Comparison of ENCODE assay signal across 8 mouse cellular contexts in genomic region chr11:51619409-51620060, GRCm38 (mm10). TPM values are rescaled to one million over a fixed set of nuclear protein-coding genes. Genes with fewer than 3 reads are reported as not detected.
DNase-seq lines count a peak whose midpoint lies in the region; ATAC-seq lines count a peak whose summit lies in the region.

Gene Nhp2 (plus strand): TSS chr11:51619735.

- peak within 1 kb of the TSS; percentile 90 for H3K9ac ChIP-seq in heart, embryonic 13.5 days
- H3K9ac ChIP-seq in liver, embryonic 12.5 days, result peak within 1 kb of the TSS; percentile 79
- H3K9ac ChIP-seq in stomach, embryonic 15.5 days, result peak within 1 kb of the TSS; percentile 63

- peak within 1 kb of the TSS; percentile 90 for H3K4me2 ChIP-seq in heart, embryonic 13.5 days
- peak within 1 kb of the TSS; percentile 83 for H3K4me2 ChIP-seq in liver, embryonic 12.5 days
- H3K4me2 ChIP-seq in stomach, embryonic 15.5 days, result peak within 1 kb of the TSS; percentile 86

- H3K4me1 ChIP-seq in brown adipose tissue, adult 24 weeks (ENCODE audit: control insufficient read depth, insufficient read depth, insufficient read length, low read length), result peaks cover 2% of the 10 kb centered on the region
- peaks cover 38% of the 10 kb centered on the region for H3K4me1 ChIP-seq in heart, embryonic 13.5 days
- H3K4me1 ChIP-seq in liver, embryonic 12.5 days, result peaks cover 61% of the 10 kb centered on the region
- H3K4me1 ChIP-seq in stomach, embryonic 15.5 days, result peaks cover 24% of the 10 kb centered on the region

- under 1% methylated on average over 51 of the region's 51 CpGs for WGBS in heart, embryonic 13.5 days
- under 1% methylated on average over 51 of the region's 51 CpGs for WGBS in liver, embryonic 12.5 days (ENCODE audit: insufficient replicate concordance)
- under 1% methylated on average over 50 of the region's 51 CpGs for WGBS in stomach, embryonic 15.5 days

- H3K9me3 ChIP-seq in heart, embryonic 13.5 days, result no peaks in the 10 kb centered on the region
- no peaks in the 10 kb centered on the region for H3K9me3 ChIP-seq in liver, embryonic 12.5 days (replicated peaks)
- no peaks in the 10 kb centered on the region for H3K9me3 ChIP-seq in stomach, embryonic 15.5 days

- peaks cover 34% of the 10 kb centered on the region for H3K36me3 ChIP-seq in heart, embryonic 13.5 days
- H3K36me3 ChIP-seq in liver, embryonic 12.5 days, result peaks cover 35% of the 10 kb centered on the region
- H3K36me3 ChIP-seq in stomach, embryonic 15.5 days, result peaks cover 27% of the 10 kb centered on the region

- ATAC-seq in heart, embryonic 13.5 days (ENCODE audit: extremely low read depth, insufficient number of reproducible peaks, low FRiP score, low TSS enrichment), result peak; percentile 85
- ATAC-seq in liver, embryonic 12.5 days, result peak; percentile 82
- ATAC-seq in stomach, embryonic 15.5 days (ENCODE audit: insufficient read depth, low FRiP score, low read depth), result peak; percentile 90

- no peaks in the 10 kb centered on the region for H3K27me3 ChIP-seq in heart, embryonic 13.5 days (replicated peaks)
- H3K27me3 ChIP-seq in liver, embryonic 12.5 days (replicated peaks), result no peaks in the 10 kb centered on the region
- no peaks in the 10 kb centered on the region for H3K27me3 ChIP-seq in stomach, embryonic 15.5 days (replicated peaks)

- peak within 1 kb of the TSS; percentile 75 for H3K4me3 ChIP-seq in brown adipose tissue, adult 24 weeks (ENCODE audit: insufficient read depth, low read depth, low read length)
- H3K4me3 ChIP-seq in heart, embryonic 13.5 days, result peak within 1 kb of the TSS; percentile 91
- H3K4me3 ChIP-seq in liver, embryonic 12.5 days, result peak within 1 kb of the TSS; percentile 79
- peak within 1 kb of the TSS; percentile 79 for H3K4me3 ChIP-seq in stomach, embryonic 15.5 days (replicated peaks)

- DNase-seq in CD4-positive, CD25-positive, alpha-beta regulatory T cell, adult 2 months (ENCODE audit: low read depth, low spot score), result peak; percentile 91
- peak; percentile 100 for DNase-seq in fat pad, adult 2 months (ENCODE audit: extremely low read depth, low read depth, low spot score)
- peak; percentile 97 for DNase-seq in kidney, postnatal 10 days
- DNase-seq in natural killer cell, adult 2 months (ENCODE audit: low spot score in 2 of 2), result peak; percentile 85 to 90

- H3K27ac ChIP-seq in brown adipose tissue, adult 24 weeks (replicated peaks; ENCODE audit: low read depth, low read length), result peak within 1 kb of the TSS; percentile 5; the same call in 1 of the 2 replicates
- peak within 1 kb of the TSS; percentile 53 for H3K27ac ChIP-seq in heart, embryonic 13.5 days (replicated peaks)
- peak within 1 kb of the TSS; percentile 61 for H3K27ac ChIP-seq in liver, embryonic 12.5 days
- peak within 1 kb of the TSS; percentile 40; the same call in 1 of the 2 replicates for H3K27ac ChIP-seq in stomach, embryonic 15.5 days

RNA-seq across cellular contexts. Expression of gene Nhp2, which starts in this region (rescaled TPM):
- polyA plus RNA-seq in brown adipose tissue, adult 24 weeks (2012; ENCODE audit: insufficient read depth, insufficient read length, missing spikeins), result 43.4 and 50.7 TPM in 2 replicates
- 101 and 102 TPM in 2 replicates for polyA plus RNA-seq in heart, embryonic 13.5 days (2015; fragmentation: Nextera tagmentation; extraction: Ambion mirVana)
- polyA plus RNA-seq in liver, embryonic 12.5 days (2016; fragmentation: Nextera tagmentation; extraction: Ambion mirVana), result 217 and 228 TPM in 2 replicates
- 153 and 155 TPM in 2 replicates for polyA plus RNA-seq in stomach, embryonic 15.5 days (2015; fragmentation: Nextera tagmentation; extraction: Ambion mirVana)

Comparison
In these comparisons a context has a peak if more than half of its experiments do, and no peak if none do; other contexts are left out.
1. Peak in every context shown above with its lines: DNase-seq, ATAC-seq, H3K4me3 ChIP-seq and H3K27ac ChIP-seq.
2. H3K27ac ChIP-seq: peak in every context shown above with its lines; median percentile 61 in liver, embryonic 12.5 days; 53 in heart, embryonic 13.5 days; 40 in stomach, embryonic 15.5 days; 5 in brown adipose tissue, adult 24 weeks.